Mouse (Mus musculus) MEL (cell line): ENCODE measurements around the gene Mrps21. TPM values are rescaled to one million over a fixed set of nuclear protein-coding genes. Genes with fewer than 3 reads are reported as not detected.
A peak's percentile ranks its signal among the peaks of the same experiment; 100 is the strongest.

Experiments
- DNase-seq: peaks from one replicate; pipeline ENCODE4 v3.0.0; 2011; ENCODE audit warnings: low read depth, low spot score
- H3K27ac ChIP-seq: 2 replicates; pipeline ENCODE4 v1.5.1; 2012; ENCODE audit warnings: low read depth, mild to moderate bottlenecking, control low read depth, low read length, moderate library complexity; ENCODE audit not compliant: control insufficient read depth
- H3K27me3 ChIP-seq, 2 experiments: fragments of 150-350 bp in 1 of 2; sonication (generic) in 1 of 2; 2 replicates each; pipeline ENCODE4 v1.6.1; 2012; ENCODE audit warnings: low read length in 2 of 2, mild to moderate bottlenecking in 2 of 2, improper control_type of control experiment in 1 of 2, moderate library complexity in 1 of 2; ENCODE audit not compliant: insufficient read depth in 2 of 2, control insufficient read depth in 1 of 2
- H3K36me3 ChIP-seq, 2 experiments: 2 replicates each; pipeline ENCODE4 v1.6.1; 2012 to 2014; ENCODE audit warnings: low read length in 2 of 2, improper control_type of control experiment in 1 of 2, inconsistent platforms in 1 of 2, mild to moderate bottlenecking in 1 of 2; ENCODE audit not compliant: insufficient read depth in 2 of 2, control insufficient read depth in 1 of 2
- H3K4me1 ChIP-seq, 2 experiments: fragments of 150-350 bp in 1 of 2; sonication (generic) in 1 of 2; 2 replicates each; pipeline ENCODE4 v1.6.1; 2012; ENCODE audit warnings: low read length in 2 of 2, improper control_type of control experiment in 1 of 2, mild to moderate bottlenecking in 1 of 2; ENCODE audit not compliant: insufficient read depth in 2 of 2, control insufficient read depth in 1 of 2
- H3K4me3 ChIP-seq, 2 experiments: fragments of 150-350 bp in 1 of 2; sonication (generic) in 1 of 2; 2 replicates each; pipeline ENCODE4 v1.5.1; 2012; ENCODE audit warnings: low read depth in 2 of 2, low read length in 2 of 2, mild to moderate bottlenecking in 2 of 2, moderate library complexity in 2 of 2, control low read depth in 1 of 2, improper control_type of control experiment in 1 of 2; ENCODE audit not compliant: control insufficient read depth in 1 of 2, insufficient read depth in 1 of 2
- H3K79me2 ChIP-seq: 2 replicates; pipeline ENCODE4 v1.6.1; 2012; ENCODE audit warnings: mild to moderate bottlenecking, low read length, moderate library complexity; ENCODE audit not compliant: control insufficient read depth, poor library complexity, insufficient read depth
- H3K9ac ChIP-seq: 2 replicates; pipeline ENCODE4 v1.6.1; 2012; ENCODE audit warnings: low read depth, mild to moderate bottlenecking, control low read depth, low read length, moderate library complexity; ENCODE audit not compliant: control insufficient read depth, poor library complexity, severe bottlenecking
- H3K9me3 ChIP-seq: fragments of 150-350 bp; sonication (generic); replicated peaks from 2 replicates; pipeline ENCODE4 v1.6.1; 2012; ENCODE audit warnings: mild to moderate bottlenecking, low read length, improper control_type of control experiment, moderate library complexity; ENCODE audit not compliant: insufficient read depth
- CHD2 ChIP-seq: IDR thresholded peaks from 2 replicates; pipeline ENCODE4 v1.6.1; 2011; ENCODE audit warnings: low read length, improper control_type of control experiment
- CTCF ChIP-seq, 3 experiments: IDR thresholded peaks in 2 of 3; conservative IDR thresholded peaks in 1 of 3; 2 replicates each; pipeline ENCODE4 v1.5.1; 2011 to 2012; ENCODE audit warnings: low read length in 3 of 3, low read depth in 2 of 3, mild to moderate bottlenecking in 2 of 3, improper control_type of control experiment in 1 of 3, inconsistent platforms in 1 of 3, mixed read lengths in 1 of 3, moderate library complexity in 1 of 3; ENCODE audit not compliant: control insufficient read depth in 1 of 3, insufficient read depth in 1 of 3, poor library complexity in 1 of 3, severe bottlenecking in 1 of 3
- ELF1 ChIP-seq: IDR thresholded peaks from 2 replicates; pipeline ENCODE4 v1.6.1; 2014; ENCODE audit warnings: low read depth, mild to moderate bottlenecking, inconsistent platforms, low read length, improper control_type of control experiment, moderate library complexity
- EP300 ChIP-seq, 2 experiments: IDR thresholded peaks; 2 replicates each; pipeline ENCODE4 v1.6.1; 2011; ENCODE audit warnings: improper control_type of control experiment in 2 of 2, low read length in 2 of 2, low read depth in 1 of 2, mild to moderate bottlenecking in 1 of 2
- ETS1 ChIP-seq: IDR thresholded peaks from 2 replicates; pipeline ENCODE4 v1.6.1; 2012; ENCODE audit warnings: low read depth, mild to moderate bottlenecking, inconsistent platforms, low read length, improper control_type of control experiment, moderate library complexity
- GATA1 ChIP-seq: IDR thresholded peaks from 2 replicates; pipeline ENCODE4 v1.6.1; 2011; ENCODE audit warnings: low read depth, low read length, improper control_type of control experiment
- HCFC1 ChIP-seq: IDR thresholded peaks from 2 replicates; pipeline ENCODE4 v1.6.1; 2012; ENCODE audit warnings: low read depth, mild to moderate bottlenecking, inconsistent platforms, low read length, improper control_type of control experiment, moderate library complexity
- JUND ChIP-seq: IDR thresholded peaks from 2 replicates; pipeline ENCODE4 v1.6.1; 2011; ENCODE audit warnings: low read depth, mild to moderate bottlenecking, improper control_type of control experiment, low read length
- MAZ ChIP-seq: IDR thresholded peaks from 2 replicates; pipeline ENCODE4 v1.6.1; 2012; ENCODE audit warnings: low read depth, mild to moderate bottlenecking, inconsistent platforms, low read length, improper control_type of control experiment
- MXI1 ChIP-seq: IDR thresholded peaks from 2 replicates; pipeline ENCODE4 v1.6.1; 2011; ENCODE audit warnings: mild to moderate bottlenecking, low read depth, low read length, improper control_type of control experiment
- MYB ChIP-seq: IDR thresholded peaks from 2 replicates; pipeline ENCODE4 v1.6.1; 2011; ENCODE audit warnings: mild to moderate bottlenecking, low read depth, low read length, improper control_type of control experiment
- MYC ChIP-seq: IDR thresholded peaks from 2 replicates; pipeline ENCODE4 v1.6.1; 2011; ENCODE audit warnings: low read depth, mild to moderate bottlenecking, low read length, improper control_type of control experiment, moderate library complexity
- NELFE ChIP-seq: IDR thresholded peaks from 2 replicates; pipeline ENCODE4 v1.6.1; 2011; ENCODE audit warnings: low read depth, low read length, improper control_type of control experiment
- POLR2AphosphoS2 ChIP-seq: IDR thresholded peaks from 2 replicates; pipeline ENCODE4 v1.6.1; 2011; ENCODE audit warnings: low read length, improper control_type of control experiment
- POLR2AphosphoS5 ChIP-seq: IDR thresholded peaks from 2 replicates; pipeline ENCODE4 v1.6.1; 2012; ENCODE audit warnings: low read depth, borderline replicate concordance, mild to moderate bottlenecking, inconsistent platforms, low read length, moderate library complexity, mixed read lengths
- RAD21 ChIP-seq: IDR thresholded peaks from 2 replicates; pipeline ENCODE4 v1.6.1; 2011; ENCODE audit warnings: mild to moderate bottlenecking, low read depth, low read length, improper control_type of control experiment
- RCOR1 ChIP-seq: IDR thresholded peaks from 2 replicates; pipeline ENCODE4 v1.6.1; 2012; ENCODE audit warnings: low read depth, mild to moderate bottlenecking, inconsistent platforms, low read length, improper control_type of control experiment
- SIN3A ChIP-seq: IDR thresholded peaks from 2 replicates; pipeline ENCODE4 v1.6.1; 2012; ENCODE audit warnings: low read length, improper control_type of control experiment, inconsistent platforms
- SMC3 ChIP-seq: IDR thresholded peaks from 2 replicates; pipeline ENCODE4 v1.6.1; 2011; ENCODE audit warnings: low read depth, low read length, improper control_type of control experiment
- TBP ChIP-seq: IDR thresholded peaks from 2 replicates; pipeline ENCODE4 v1.8.0; 2011; ENCODE audit warnings: low read depth, low read length, improper control_type of control experiment
- TCF12 ChIP-seq: IDR thresholded peaks from 2 replicates; pipeline ENCODE4 v1.6.1; 2014; ENCODE audit warnings: low read depth, mild to moderate bottlenecking, inconsistent platforms, low read length, improper control_type of control experiment, moderate library complexity
- USF2 ChIP-seq, 2 experiments: IDR thresholded peaks; 2 replicates each; pipeline ENCODE4 v1.6.1; 2011 to 2012; ENCODE audit warnings: improper control_type of control experiment in 2 of 2, low read length in 2 of 2, borderline replicate concordance in 1 of 2, inconsistent platforms in 1 of 2, low read depth in 1 of 2, mild to moderate bottlenecking in 1 of 2; ENCODE audit not compliant: insufficient read depth in 1 of 2
- ZC3H11A ChIP-seq: IDR thresholded peaks from 2 replicates; pipeline ENCODE4 v1.6.1; 2012; ENCODE audit warnings: low read depth, mild to moderate bottlenecking, inconsistent platforms, low read length, improper control_type of control experiment
- ZNF384 ChIP-seq: IDR thresholded peaks from 2 replicates; pipeline ENCODE4 v1.6.1; 2012; ENCODE audit warnings: low read depth, mild to moderate bottlenecking, inconsistent platforms, low read length, improper control_type of control experiment
- polyA plus RNA-seq, 2 experiments: library from polyadenylated mRNA; stranded (reverse) in 1 of 2; unstranded in 1 of 2; fragments of >175 nt in 1 of 2; fragments of >200 nt in 1 of 2; gene quantifications; 2 replicates each; pipeline versions ENCODE4 v1.2.1 to v1.2.4; 2012; ENCODE audit warnings: low replicate concordance in 2 of 2, low read depth in 1 of 2; ENCODE audit not compliant: insufficient read length in 2 of 2, insufficient read depth in 1 of 2, missing spikeins in 1 of 2
- total RNA-seq: library from RNA; depleted of rRNA; stranded (reverse); fragments of 300-350 nt; gene quantifications from 2 replicates; pipeline ENCODE4 v1.2.3, GENCODE M21; 2012

Gene Mrps21
- total and polyA plus RNA-seq, 3 experiments: 469 to 586 TPM; not detected in 1

- peak overlapping the region; percentile 49 for H3K9ac ChIP-seq
- peak; percentile 87 for DNase-seq
- H3K27me3 ChIP-seq: peaks cover 8 to 22% of the 10 kb centered on the region in 2 experiments; a peak in 3 of 4 replicates
- H3K9me3 ChIP-seq: no peaks in the 10 kb centered on the region
- no peak overlapping the region for H3K27ac ChIP-seq
- H3K79me2 ChIP-seq: no peaks in the 10 kb centered on the region
- TF ChIP-seq USF2 (IDR thresholded peaks at IDR 0.05; ENCODE audit: borderline replicate concordance in 1 of 2, insufficient read depth in 1 of 2, low read depth in 1 of 2, low read length in 2 of 2) (no peak), RAD21 (peak; percentile 51), POLR2AphosphoS2 (no peak), SIN3A (peak; percentile 85), ZC3H11A (peak; percentile 56), CTCF (IDR thresholded peaks at IDR 0.05 in 2 of 3, conservative IDR thresholded peaks at IDR 0.05 in 1 of 3; ENCODE audit: control insufficient read depth in 1 of 3, insufficient read depth in 1 of 3, low read depth in 2 of 3, low read length in 3 of 3, poor library complexity in 1 of 3, severe bottlenecking in 1 of 3) (peak; percentile 58 to 90 (median 86)), MYC (0 out of 2 replicates have a peak, but pooled peaks have one; percentile 30), POLR2AphosphoS5 (no peak), SMC3 (peak; percentile 87), EP300 (IDR thresholded peaks at IDR 0.05; ENCODE audit: low read depth in 1 of 2, low read length in 2 of 2) (no peak), ZNF384 (0 out of 2 replicates have a peak, but pooled peaks have one; percentile 29), HCFC1 (peak; percentile 52; the same call in 1 of the 2 replicates), GATA1 (0 out of 2 replicates have a peak, but pooled peaks have one; percentile 4), NELFE (no peak), MXI1 (peak; percentile 77), TCF12 (peak; percentile 41; the same call in 1 of the 2 replicates), ETS1 (no peak), ELF1 (peak; percentile 92), MAZ (peak; percentile 38; the same call in 1 of the 2 replicates), CHD2 (no peak), RCOR1 (peak; percentile 50; the same call in 1 of the 2 replicates), TBP (0 out of 2 replicates have a peak, but pooled peaks have one; percentile 24), JUND (no peak), MYB (no peak)
- H3K4me3 ChIP-seq: peak overlapping the region; percentile 50 to 53
- peaks cover 0 to 4% of the 10 kb centered on the region in 2 experiments; a peak in 1 of 4 replicates for H3K36me3 ChIP-seq
- peaks cover 0 to 5% of the 10 kb centered on the region in 2 experiments; a peak in 2 of 4 replicates for H3K4me1 ChIP-seq
Measured at GRCm38 (mm10) chr3:95905940-95906492, 34.7 kb upstream of the Mrps21 start.
